16 mouse cellular contexts compared by ENCODE assay signal in the genomic region with DNA sequence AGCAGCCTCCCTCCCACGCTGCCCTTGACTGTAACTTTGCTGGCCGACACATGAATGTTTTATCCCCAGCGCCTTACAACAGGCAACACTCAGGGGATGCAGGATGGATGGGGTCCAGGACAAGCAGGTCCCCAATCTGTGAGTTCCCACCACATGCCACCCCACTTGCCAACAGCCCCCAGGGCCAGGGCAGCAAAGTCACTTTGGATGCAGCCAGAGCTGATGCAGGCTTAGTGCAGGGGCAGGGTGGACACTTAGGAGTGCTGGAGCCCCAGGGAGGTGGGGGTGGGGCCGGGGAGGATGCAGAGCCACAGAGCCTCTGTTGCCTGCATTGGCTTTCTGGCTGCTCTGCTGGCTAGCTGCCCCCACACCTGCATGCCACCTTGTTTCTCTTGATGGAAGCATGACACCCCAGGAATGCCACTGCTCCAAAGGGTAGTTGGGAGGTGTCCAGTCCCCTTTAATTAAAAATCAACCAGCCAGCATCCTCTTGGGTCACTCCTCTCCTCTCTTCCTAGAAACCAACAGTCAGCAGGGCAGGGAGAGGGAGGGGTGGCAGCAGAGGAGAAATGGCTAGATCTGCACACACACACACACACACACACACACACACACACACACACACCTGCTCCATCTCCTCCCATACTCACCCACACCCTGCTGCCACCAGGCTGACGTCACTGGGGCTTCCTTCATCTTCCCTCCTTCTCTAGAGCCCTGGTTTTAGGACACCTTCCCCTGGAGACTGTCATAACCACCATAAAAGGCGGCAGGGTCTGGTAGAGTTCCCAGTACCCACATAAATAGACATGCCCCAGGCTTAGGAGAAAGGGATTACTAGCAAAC. TPM values are rescaled to one million over a fixed set of nuclear protein-coding genes. Genes with fewer than 3 reads are reported as not detected.
DNase-seq lines count a peak whose midpoint lies in the region; ATAC-seq and TF ChIP-seq lines count a peak whose summit lies in the region.
"Had no signal": no experiment of that assay in that cellular context is flagged by ENCODE, and none has a peak within 500 bp of the region (broad histone marks: within the 10 kb centered on the region; RNA-seq: fewer than 3 reads in every experiment).

No protein-coding gene starts in this region.

- peak overlapping the region; percentile 44; the same call in 1 of the 2 replicates for H3K27ac ChIP-seq in embryonic facial prominence, embryonic 10.5 days (replicated peaks)
- peak overlapping the region; percentile 17; the same call in 1 of the 2 replicates for H3K27ac ChIP-seq in limb, embryonic 10.5 days
- H3K27ac ChIP-seq: heart, embryonic 13.5 days; liver, embryonic 14.5 days; stomach, embryonic 15.5 days had no signal

- no peak overlapping the region for H3K4me3 ChIP-seq in embryonic facial prominence, embryonic 10.5 days
- H3K4me3 ChIP-seq in limb, embryonic 10.5 days: no peak overlapping the region
- no peak overlapping the region for H3K4me3 ChIP-seq in lung, adult 2 months (replicated peaks; ENCODE audit: extremely low read depth, low read depth, low read length)
- H3K4me3 ChIP-seq: heart, embryonic 13.5 days; stomach, embryonic 15.5 days had no signal

- intact Hi-C loops in left cerebral cortex, postnatal 10 days (cut with DNase I): no loop called here

- no peak for TF ChIP-seq CTCF in lung, adult 2 months (IDR thresholded peaks at IDR 0.05; ENCODE audit: insufficient read depth, low read length)

- peaks cover 17% of the 10 kb centered on the region; the same call in 1 of the 2 replicates for H3K27me3 ChIP-seq in embryonic facial prominence, embryonic 10.5 days (replicated peaks; ENCODE audit: low read depth, poor library complexity, severe bottlenecking)
- peaks cover 13% of the 10 kb centered on the region for H3K27me3 ChIP-seq in limb, embryonic 10.5 days (ENCODE audit: low read depth, poor library complexity, severe bottlenecking)
- H3K27me3 ChIP-seq: heart, embryonic 13.5 days; stomach, embryonic 15.5 days had no signal

- ATAC-seq in frontal cortex, adult (ENCODE audit: low TSS enrichment): peak; percentile 45
- ATAC-seq: intestine, postnatal 0 days had no signal

- no peak for DNase-seq in frontal cortex, postnatal 10 days (ENCODE audit: low spot score in 2 of 2)
- peak; percentile 64 to 66 for DNase-seq in left cerebral cortex, adult 18-20 months (ENCODE audit: low spot score in 2 of 2)
- DNase-seq in left cerebral cortex, postnatal 10 days (ENCODE audit: extremely low spot score in 1 of 2, low spot score in 2 of 2): no peak
- no peak for DNase-seq in embryonic facial prominence, embryonic 10.5 days (ENCODE audit: low spot score)
- DNase-seq in limb, embryonic 10.5 days (ENCODE audit: low spot score): no peak
- no peak for DNase-seq in thymus, postnatal 0 days (ENCODE audit: low spot score)
- DNase-seq in lung, adult 2 months: no peak
- DNase-seq: cerebellum, adult 8-10 months; heart, postnatal 4 days; lung, postnatal 10 days; spleen, adult 18-20 months had no signal

- no peak for TF ChIP-seq POLR2A in lung, adult 2 months (IDR thresholded peaks at IDR 0.05; ENCODE audit: borderline replicate concordance, extremely low read depth, low read depth, low read length)

- H3K36me3 ChIP-seq in embryonic facial prominence, embryonic 10.5 days (replicated peaks): no peaks in the 10 kb centered on the region
- no peaks in the 10 kb centered on the region for H3K36me3 ChIP-seq in limb, embryonic 10.5 days
- H3K36me3 ChIP-seq: heart, embryonic 13.5 days; stomach, embryonic 15.5 days had no signal

- 67% methylated on average over 6 of the region's 6 CpGs for WGBS in embryonic facial prominence, embryonic 10.5 days
- 65% methylated on average over 6 of the region's 6 CpGs for WGBS in limb, embryonic 10.5 days
- WGBS in lung, adult 2 months: 86% methylated on average over 6 of the region's 6 CpGs

- H3K4me1 ChIP-seq in embryonic facial prominence, embryonic 10.5 days: peaks cover 66% of the 10 kb centered on the region
- peaks cover 66% of the 10 kb centered on the region for H3K4me1 ChIP-seq in limb, embryonic 10.5 days
- H3K4me1 ChIP-seq in lung, adult 2 months (ENCODE audit: control insufficient read depth, insufficient read depth, low read length): peaks cover 19% of the 10 kb centered on the region

- no peaks in the 10 kb centered on the region for H3K9me3 ChIP-seq in embryonic facial prominence, embryonic 10.5 days
- no peaks in the 10 kb centered on the region for H3K9me3 ChIP-seq in limb, embryonic 10.5 days (replicated peaks)
- H3K9me3 ChIP-seq: heart, embryonic 13.5 days; stomach, embryonic 15.5 days had no signal

RNA-seq across cellular contexts. Expression of gene Coro2b, which starts 19.5 kb away (rescaled TPM):
- 100 to 1,000 TPM; 162 to 174 TPM for total RNA-seq in left cerebral cortex, adult 18-20 months (2021)
- 100 to 1,000 TPM; 107 to 113 TPM for total RNA-seq in left cerebral cortex, postnatal 10 days (2021)
- 7.6 and 9.5 TPM in 2 replicates for polyA plus RNA-seq in embryonic facial prominence, embryonic 10.5 days (2016; fragmentation: Nextera tagmentation; extraction: Ambion mirVana)
- polyA plus RNA-seq in limb, embryonic 10.5 days (2016; fragmentation: Nextera tagmentation; extraction: Ambion mirVana): 5.6 and 6.2 TPM in 2 replicates
- 3.1 and 3.4 TPM in 2 replicates for polyA plus RNA-seq in thymus, postnatal 0 days (2015; fragmentation: Nextera tagmentation; extraction: Ambion mirVana)
- 48.8 and 51.9 TPM in 2 replicates for polyA plus RNA-seq in lung, adult 2 months (2012; rRNA removed)

Comparison
In these comparisons a context has a peak if more than half of its experiments do, and no peak if none do; other contexts are left out.
1. DNase-seq: peak in left cerebral cortex, adult 18-20 months (2 of 2); none in frontal cortex, postnatal 10 days (0 of 2), left cerebral cortex, postnatal 10 days (0 of 2), embryonic facial prominence, embryonic 10.5 days (single experiment), limb, embryonic 10.5 days (single experiment), thymus, postnatal 0 days (single experiment) and lung, adult 2 months (single experiment).